Mouse (Mus musculus) MEL (cell line): ENCODE results near the gene Mcm9. TPM values are rescaled to one million over a fixed set of nuclear protein-coding genes. Genes with fewer than 3 reads are reported as not detected.

Experiments
- DNase-seq: peaks from one replicate; pipeline ENCODE4 v3.0.0; 2011; ENCODE audit warnings: low read depth, low spot score
- H3K27ac ChIP-seq: 2 replicates; pipeline ENCODE4 v1.5.1; 2012; ENCODE audit warnings: low read depth, mild to moderate bottlenecking, control low read depth, low read length, moderate library complexity; ENCODE audit not compliant: control insufficient read depth
- H3K27me3 ChIP-seq, 2 experiments: fragments of 150-350 bp in 1 of 2; sonication (generic) in 1 of 2; 2 replicates each; pipeline ENCODE4 v1.6.1; 2012; ENCODE audit warnings: low read length in 2 of 2, mild to moderate bottlenecking in 2 of 2, improper control_type of control experiment in 1 of 2, moderate library complexity in 1 of 2; ENCODE audit not compliant: insufficient read depth in 2 of 2, control insufficient read depth in 1 of 2
- H3K36me3 ChIP-seq, 2 experiments: 2 replicates each; pipeline ENCODE4 v1.6.1; 2012 to 2014; ENCODE audit warnings: low read length in 2 of 2, improper control_type of control experiment in 1 of 2, inconsistent platforms in 1 of 2, mild to moderate bottlenecking in 1 of 2; ENCODE audit not compliant: insufficient read depth in 2 of 2, control insufficient read depth in 1 of 2
- H3K4me1 ChIP-seq, 2 experiments: fragments of 150-350 bp in 1 of 2; sonication (generic) in 1 of 2; 2 replicates each; pipeline ENCODE4 v1.6.1; 2012; ENCODE audit warnings: low read length in 2 of 2, improper control_type of control experiment in 1 of 2, mild to moderate bottlenecking in 1 of 2; ENCODE audit not compliant: insufficient read depth in 2 of 2, control insufficient read depth in 1 of 2
- H3K4me3 ChIP-seq, 2 experiments: fragments of 150-350 bp in 1 of 2; sonication (generic) in 1 of 2; 2 replicates each; pipeline ENCODE4 v1.5.1; 2012; ENCODE audit warnings: low read depth in 2 of 2, low read length in 2 of 2, mild to moderate bottlenecking in 2 of 2, moderate library complexity in 2 of 2, control low read depth in 1 of 2, improper control_type of control experiment in 1 of 2; ENCODE audit not compliant: control insufficient read depth in 1 of 2, insufficient read depth in 1 of 2
- H3K79me2 ChIP-seq: 2 replicates; pipeline ENCODE4 v1.6.1; 2012; ENCODE audit warnings: mild to moderate bottlenecking, low read length, moderate library complexity; ENCODE audit not compliant: control insufficient read depth, poor library complexity, insufficient read depth
- H3K9ac ChIP-seq: 2 replicates; pipeline ENCODE4 v1.6.1; 2012; ENCODE audit warnings: low read depth, mild to moderate bottlenecking, control low read depth, low read length, moderate library complexity; ENCODE audit not compliant: control insufficient read depth, poor library complexity, severe bottlenecking
- H3K9me3 ChIP-seq: fragments of 150-350 bp; sonication (generic); replicated peaks from 2 replicates; pipeline ENCODE4 v1.6.1; 2012; ENCODE audit warnings: mild to moderate bottlenecking, low read length, improper control_type of control experiment, moderate library complexity; ENCODE audit not compliant: insufficient read depth
- BHLHE40 ChIP-seq: IDR thresholded peaks from 2 replicates; pipeline ENCODE4 v1.6.1; 2012; ENCODE audit warnings: low read depth, mild to moderate bottlenecking, inconsistent platforms, low read length, improper control_type of control experiment, borderline replicate concordance
- CHD1 ChIP-seq: IDR thresholded peaks from 2 replicates; pipeline ENCODE4 v1.6.1; 2012; ENCODE audit warnings: low read depth, mild to moderate bottlenecking, inconsistent platforms, low read length, improper control_type of control experiment
- E2F4 ChIP-seq: IDR thresholded peaks from 2 replicates; pipeline ENCODE4 v1.6.1; 2011; ENCODE audit warnings: low read depth, low read length, improper control_type of control experiment, borderline replicate concordance
- ELF1 ChIP-seq: IDR thresholded peaks from 2 replicates; pipeline ENCODE4 v1.6.1; 2014; ENCODE audit warnings: low read depth, mild to moderate bottlenecking, inconsistent platforms, low read length, improper control_type of control experiment, moderate library complexity
- EP300 ChIP-seq, 2 experiments: IDR thresholded peaks; 2 replicates each; pipeline ENCODE4 v1.6.1; 2011; ENCODE audit warnings: improper control_type of control experiment in 2 of 2, low read length in 2 of 2, low read depth in 1 of 2, mild to moderate bottlenecking in 1 of 2
- ETS1 ChIP-seq: IDR thresholded peaks from 2 replicates; pipeline ENCODE4 v1.6.1; 2012; ENCODE audit warnings: low read depth, mild to moderate bottlenecking, inconsistent platforms, low read length, improper control_type of control experiment, moderate library complexity
- GABPA ChIP-seq: IDR thresholded peaks from 2 replicates; pipeline ENCODE4 v1.6.1; 2012; ENCODE audit warnings: low read depth, mild to moderate bottlenecking, inconsistent platforms, low read length, improper control_type of control experiment, moderate library complexity
- GATA1 ChIP-seq: IDR thresholded peaks from 2 replicates; pipeline ENCODE4 v1.6.1; 2011; ENCODE audit warnings: low read depth, low read length, improper control_type of control experiment
- HCFC1 ChIP-seq: IDR thresholded peaks from 2 replicates; pipeline ENCODE4 v1.6.1; 2012; ENCODE audit warnings: low read depth, mild to moderate bottlenecking, inconsistent platforms, low read length, improper control_type of control experiment, moderate library complexity
- JUND ChIP-seq: IDR thresholded peaks from 2 replicates; pipeline ENCODE4 v1.6.1; 2011; ENCODE audit warnings: low read depth, mild to moderate bottlenecking, improper control_type of control experiment, low read length
- MAX ChIP-seq: IDR thresholded peaks from 2 replicates; pipeline ENCODE4 v1.6.1; 2011; ENCODE audit warnings: low read length, improper control_type of control experiment
- MAZ ChIP-seq: IDR thresholded peaks from 2 replicates; pipeline ENCODE4 v1.6.1; 2012; ENCODE audit warnings: low read depth, mild to moderate bottlenecking, inconsistent platforms, low read length, improper control_type of control experiment
- MEF2A ChIP-seq: IDR thresholded peaks from 2 replicates; pipeline ENCODE4 v1.6.1; 2014; ENCODE audit warnings: low read depth, mild to moderate bottlenecking, inconsistent platforms, low read length, improper control_type of control experiment; ENCODE audit not compliant: poor library complexity, insufficient replicate concordance, severe bottlenecking; ENCODE audit errors: extremely low read depth
- MXI1 ChIP-seq: IDR thresholded peaks from 2 replicates; pipeline ENCODE4 v1.6.1; 2011; ENCODE audit warnings: mild to moderate bottlenecking, low read depth, low read length, improper control_type of control experiment
- MYB ChIP-seq: IDR thresholded peaks from 2 replicates; pipeline ENCODE4 v1.6.1; 2011; ENCODE audit warnings: mild to moderate bottlenecking, low read depth, low read length, improper control_type of control experiment
- MYC ChIP-seq: IDR thresholded peaks from 2 replicates; pipeline ENCODE4 v1.6.1; 2011; ENCODE audit warnings: low read depth, mild to moderate bottlenecking, low read length, improper control_type of control experiment, moderate library complexity
- NELFE ChIP-seq: IDR thresholded peaks from 2 replicates; pipeline ENCODE4 v1.6.1; 2011; ENCODE audit warnings: low read depth, low read length, improper control_type of control experiment
- NRF1 ChIP-seq: IDR thresholded peaks from 2 replicates; pipeline ENCODE4 v1.6.1; 2014; ENCODE audit warnings: low read depth, mild to moderate bottlenecking, inconsistent platforms, low read length, improper control_type of control experiment, moderate library complexity; ENCODE audit not compliant: poor library complexity, insufficient read depth, severe bottlenecking
- POLR2A ChIP-seq, 2 experiments: IDR thresholded peaks; 2 replicates each; pipeline ENCODE4 v1.6.1; 2011 to 2012; ENCODE audit warnings: low read length in 2 of 2, mild to moderate bottlenecking in 2 of 2, control low read depth in 1 of 2, improper control_type of control experiment in 1 of 2, low read depth in 1 of 2, moderate library complexity in 1 of 2; ENCODE audit not compliant: control insufficient read depth in 1 of 2, insufficient read depth in 1 of 2, poor library complexity in 1 of 2
- POLR2AphosphoS2 ChIP-seq: IDR thresholded peaks from 2 replicates; pipeline ENCODE4 v1.6.1; 2011; ENCODE audit warnings: low read length, improper control_type of control experiment
- POLR2AphosphoS5 ChIP-seq: IDR thresholded peaks from 2 replicates; pipeline ENCODE4 v1.6.1; 2012; ENCODE audit warnings: low read depth, borderline replicate concordance, mild to moderate bottlenecking, inconsistent platforms, low read length, moderate library complexity, mixed read lengths
- RCOR1 ChIP-seq: IDR thresholded peaks from 2 replicates; pipeline ENCODE4 v1.6.1; 2012; ENCODE audit warnings: low read depth, mild to moderate bottlenecking, inconsistent platforms, low read length, improper control_type of control experiment
- SIN3A ChIP-seq: IDR thresholded peaks from 2 replicates; pipeline ENCODE4 v1.6.1; 2012; ENCODE audit warnings: low read length, improper control_type of control experiment, inconsistent platforms
- TAL1 ChIP-seq: IDR thresholded peaks from 2 replicates; pipeline ENCODE4 v1.6.1; 2012; ENCODE audit warnings: mild to moderate bottlenecking, inconsistent platforms, low read length, moderate library complexity, mixed read lengths
- TCF12 ChIP-seq: IDR thresholded peaks from 2 replicates; pipeline ENCODE4 v1.6.1; 2014; ENCODE audit warnings: low read depth, mild to moderate bottlenecking, inconsistent platforms, low read length, improper control_type of control experiment, moderate library complexity
- UBTF ChIP-seq: IDR thresholded peaks from 2 replicates; pipeline ENCODE4 v1.6.1; 2012; ENCODE audit warnings: low read depth, mild to moderate bottlenecking, inconsistent platforms, low read length, improper control_type of control experiment, moderate library complexity, borderline replicate concordance; ENCODE audit not compliant: insufficient read depth
- USF1 ChIP-seq: IDR thresholded peaks from 2 replicates; pipeline ENCODE4 v1.6.1; 2014; ENCODE audit warnings: low read depth, mild to moderate bottlenecking, inconsistent platforms, low read length, improper control_type of control experiment, moderate library complexity
- USF2 ChIP-seq, 2 experiments: IDR thresholded peaks; 2 replicates each; pipeline ENCODE4 v1.6.1; 2011 to 2012; ENCODE audit warnings: improper control_type of control experiment in 2 of 2, low read length in 2 of 2, borderline replicate concordance in 1 of 2, inconsistent platforms in 1 of 2, low read depth in 1 of 2, mild to moderate bottlenecking in 1 of 2; ENCODE audit not compliant: insufficient read depth in 1 of 2
- ZMIZ1 ChIP-seq: IDR thresholded peaks from 2 replicates; pipeline ENCODE4 v1.6.1; 2012; ENCODE audit warnings: low read depth, mild to moderate bottlenecking, inconsistent platforms, low read length, improper control_type of control experiment, moderate library complexity
- polyA plus RNA-seq, 2 experiments: library from polyadenylated mRNA; stranded (reverse) in 1 of 2; unstranded in 1 of 2; fragments of >175 nt in 1 of 2; fragments of >200 nt in 1 of 2; gene quantifications; 2 replicates each; pipeline versions ENCODE4 v1.2.1 to v1.2.4; 2012; ENCODE audit warnings: low replicate concordance in 2 of 2, low read depth in 1 of 2; ENCODE audit not compliant: insufficient read length in 2 of 2, insufficient read depth in 1 of 2, missing spikeins in 1 of 2
- total RNA-seq: library from RNA; depleted of rRNA; stranded (reverse); fragments of 300-350 nt; gene quantifications from 2 replicates; pipeline ENCODE4 v1.2.3, GENCODE M21; 2012

Gene Mcm9
- total and polyA plus RNA-seq, 3 experiments: 5.3 to 12.6 TPM; not detected in 1

- TF ChIP-seq POLR2A (IDR thresholded peaks at IDR 0.05; ENCODE audit: control insufficient read depth in 1 of 2, insufficient read depth in 1 of 2, low read depth in 1 of 2, low read length in 2 of 2, poor library complexity in 1 of 2) (no peak), MYC (no peak), MYB (no peak), ZMIZ1 (no peak), POLR2AphosphoS2 (no peak), TAL1 (no peak), GATA1 (no peak), MAZ (no peak), RCOR1 (no peak), TCF12 (no peak), CHD1 (no peak)
- Histone ChIP-seq H3K27me3 (no peaks in the 10 kb centered on the region), H3K27ac (no peak overlapping the region), H3K9me3 (no peaks in the 10 kb centered on the region), H3K36me3 (peaks cover 0 to 11% of the 10 kb centered on the region in 2 experiments; a peak in 2 of 4 replicates), H3K9ac (no peak overlapping the region), H3K79me2 (no peaks in the 10 kb centered on the region), H3K4me3 (no peak overlapping the region), H3K4me1 (peaks cover 6 to 8% of the 10 kb centered on the region in 2 experiments)
- DNase-seq: no peak
Measured at GRCm38 (mm10) chr10:53505069-53505468, 125.2 kb downstream of the Mcm9 start.

- H3K9me3 ChIP-seq: no peaks in the 10 kb centered on the region
- H3K4me3 ChIP-seq: peak overlapping the region; percentile 26 to 49
- peaks cover 6 to 8% of the 10 kb centered on the region in 2 experiments for H3K4me1 ChIP-seq
- H3K27me3 ChIP-seq: no peaks in the 10 kb centered on the region
- peak; percentile 75 for DNase-seq
- peaks cover 0 to 11% of the 10 kb centered on the region in 2 experiments; a peak in 2 of 4 replicates for H3K36me3 ChIP-seq
- no peak overlapping the region for H3K27ac ChIP-seq
- no peaks in the 10 kb centered on the region for H3K79me2 ChIP-seq
- H3K9ac ChIP-seq: peak overlapping the region; percentile 31
- no peak for TF ChIP-seq MXI1
- 0 out of 2 replicates have a peak, but pooled peaks have one; percentile 42 for TF ChIP-seq ZMIZ1
- no peak for TF ChIP-seq HCFC1
- TF ChIP-seq NELFE: no peak
- TF ChIP-seq USF2 (IDR thresholded peaks at IDR 0.05; ENCODE audit: borderline replicate concordance in 1 of 2, insufficient read depth in 1 of 2, low read depth in 1 of 2, low read length in 2 of 2): no peak
- TF ChIP-seq ELF1: no peak
- no peak for TF ChIP-seq GABPA
- TF ChIP-seq POLR2AphosphoS5: no peak
- TF ChIP-seq MAX: 0 out of 2 replicates have a peak, but pooled peaks have one; percentile 40
- no peak for TF ChIP-seq E2F4
- TF ChIP-seq EP300 (IDR thresholded peaks at IDR 0.05; ENCODE audit: low read depth in 1 of 2, low read length in 2 of 2): peak; percentile 83 to 84
- no peak for TF ChIP-seq USF1
- no peak for TF ChIP-seq MEF2A
- no peak for TF ChIP-seq BHLHE40
- no peak for TF ChIP-seq UBTF
- no peak for TF ChIP-seq JUND
- TF ChIP-seq SIN3A: peak; percentile 39; the same call in 1 of the 2 replicates
- peak; percentile 80 for TF ChIP-seq ETS1
- TF ChIP-seq NRF1: peak; percentile 76
- TF ChIP-seq RCOR1: peak; percentile 74
- TF ChIP-seq MAZ: no peak
Measured at GRCm38 (mm10) chr10:53502875-53503816, 127.1 kb downstream of the Mcm9 start.
